Mouse (Mus musculus): Measurements from ENCODE around the gene Smpd3. TPM values are rescaled to one million over a fixed set of nuclear protein-coding genes. Genes with fewer than 3 reads are reported as not detected.
A peak's percentile ranks its signal among the peaks of the same experiment; 100 is the strongest.

Smpd3 gene
- 57.2 and 64.8 TPM in 2 replicates for polyA plus RNA-seq (2015; fragmentation: Nextera tagmentation; extraction: Ambion mirVana)

GRCm38 (mm10) chr8:106337852-106338521 is at the start of gene Smpd3:
Gene Smpd3, minus strand, starts transcription at chr8:106337988.
- WGBS, result under 1% methylated on average over 45 of the region's 45 CpGs
- peak within 1 kb of the TSS; percentile 94 for H3K9ac ChIP-seq (replicated peaks; ENCODE audit: low read depth, low read length)
- no peaks in the 10 kb centered on the region for H3K27me3 ChIP-seq (replicated peaks; ENCODE audit: control insufficient read depth, insufficient read depth, low read length)
- no peaks in the 10 kb centered on the region for H3K9me3 ChIP-seq (ENCODE audit: control insufficient read depth, low read length)
- peak within 1 kb of the TSS; percentile 68 for H3K4me2 ChIP-seq (ENCODE audit: low read length)
- H3K27ac ChIP-seq (ENCODE audit: low read length), result peak within 1 kb of the TSS; percentile 95
- H3K4me3 ChIP-seq (replicated peaks; ENCODE audit: low read length), result peak within 1 kb of the TSS; percentile 74
- ATAC-seq, result peak; percentile 99
- H3K36me3 ChIP-seq (ENCODE audit: control insufficient read depth, insufficient read depth), result no peaks in the 10 kb centered on the region
- peaks cover 18% of the 10 kb centered on the region for H3K4me1 ChIP-seq (replicated peaks; ENCODE audit: control insufficient read depth, insufficient read depth, low read length)

DNA sequence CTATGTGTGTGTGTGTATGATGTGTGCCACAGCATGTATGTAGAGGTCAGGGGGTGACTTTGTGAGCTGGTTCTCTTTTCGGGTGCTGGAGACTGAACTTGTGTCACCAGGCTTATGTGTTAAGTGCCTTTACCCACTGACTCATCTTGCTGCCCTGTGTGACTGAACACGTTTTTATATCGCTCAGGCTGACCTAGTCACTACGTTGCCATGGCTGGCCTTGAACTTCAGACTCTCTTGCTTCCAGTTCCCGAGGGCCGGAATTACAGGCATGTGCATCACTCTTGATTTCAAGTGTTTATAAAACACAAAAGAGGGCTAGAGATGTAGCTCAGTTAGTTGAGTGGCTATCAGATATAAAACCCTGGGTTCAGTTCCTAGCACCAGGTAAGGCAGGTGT is 43.2 kb upstream of the Smpd3 start:
- no peak for ATAC-seq

GRCm38 (mm10) chr8:106379357-106379756 is 41.6 kb upstream of the Smpd3 start:
- Histone ChIP-seq H3K4me1 (replicated peaks; ENCODE audit: control insufficient read depth, insufficient read depth, low read length) (no peaks in the 10 kb centered on the region), H3K4me3 (replicated peaks; ENCODE audit: low read length) (no peak overlapping the region), H3K27me3 (replicated peaks; ENCODE audit: control insufficient read depth, insufficient read depth, low read length) (no peaks in the 10 kb centered on the region), H3K36me3 (ENCODE audit: control insufficient read depth, insufficient read depth) (no peaks in the 10 kb centered on the region), H3K9ac (replicated peaks; ENCODE audit: low read depth, low read length) (no peak overlapping the region), H3K4me2 (ENCODE audit: low read length) (no peak overlapping the region), H3K9me3 (ENCODE audit: control insufficient read depth, low read length) (no peaks in the 10 kb centered on the region), H3K27ac (ENCODE audit: low read length) (no peak overlapping the region)
- no peak for ATAC-seq
- 86% methylated on average over 5 of the region's 5 CpGs for WGBS

More for the DNA sequence above, 43.2 kb upstream of the Smpd3 start:
- Histone ChIP-seq H3K9me3 (ENCODE audit: control insufficient read depth, low read length) (no peaks in the 10 kb centered on the region), H3K4me3 (replicated peaks; ENCODE audit: low read length) (no peak overlapping the region), H3K27ac (ENCODE audit: low read length) (no peak overlapping the region), H3K4me1 (replicated peaks; ENCODE audit: control insufficient read depth, insufficient read depth, low read length) (no peaks in the 10 kb centered on the region), H3K36me3 (ENCODE audit: control insufficient read depth, insufficient read depth) (no peaks in the 10 kb centered on the region), H3K9ac (replicated peaks; ENCODE audit: low read depth, low read length) (no peak overlapping the region), H3K27me3 (replicated peaks; ENCODE audit: control insufficient read depth, insufficient read depth, low read length) (no peaks in the 10 kb centered on the region), H3K4me2 (ENCODE audit: low read length) (no peak overlapping the region)
- WGBS, result 92% methylated on average over 6 of the region's 6 CpGs

DNA sequence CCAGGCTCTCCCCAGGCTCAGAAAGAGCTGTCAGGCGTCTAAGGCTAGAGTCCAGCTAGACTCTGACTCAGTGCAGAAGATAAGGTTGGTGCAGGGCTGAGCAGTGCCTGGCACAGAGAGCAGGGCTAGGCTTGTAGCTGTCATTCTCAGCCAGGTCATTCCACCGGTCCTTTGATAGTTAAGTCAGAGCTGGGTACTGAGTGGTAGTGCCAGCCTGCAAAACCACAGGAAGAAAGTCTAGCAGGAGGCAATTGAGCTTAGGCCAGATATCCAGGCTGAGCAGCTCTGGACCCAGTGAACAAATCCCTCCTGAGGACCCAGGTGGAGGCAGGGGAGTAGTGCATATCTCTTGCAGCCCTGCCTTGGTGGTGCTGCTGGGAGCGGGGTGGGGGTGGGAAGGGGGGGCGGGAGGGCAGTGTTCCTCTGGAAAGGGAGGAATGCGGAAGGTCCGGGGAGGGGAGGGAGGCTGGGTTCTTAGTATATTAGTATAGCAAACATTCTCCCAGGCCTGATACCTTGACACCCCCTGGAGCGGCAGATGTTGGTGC is 40.8 kb upstream of the Smpd3 start:
- H3K4me2 ChIP-seq (ENCODE audit: low read length), result no peak overlapping the region
- no peak overlapping the region for H3K27ac ChIP-seq (ENCODE audit: low read length)
- 75% methylated on average over 6 of the region's 7 CpGs for WGBS
- no peak overlapping the region for H3K9ac ChIP-seq (replicated peaks; ENCODE audit: low read depth, low read length)
- H3K4me1 ChIP-seq (replicated peaks; ENCODE audit: control insufficient read depth, insufficient read depth, low read length), result no peaks in the 10 kb centered on the region
- H3K27me3 ChIP-seq (replicated peaks; ENCODE audit: control insufficient read depth, insufficient read depth, low read length), result no peaks in the 10 kb centered on the region
- no peaks in the 10 kb centered on the region for H3K9me3 ChIP-seq (ENCODE audit: control insufficient read depth, low read length)
- H3K36me3 ChIP-seq (ENCODE audit: control insufficient read depth, insufficient read depth), result no peaks in the 10 kb centered on the region
- no peak for ATAC-seq
- no peak overlapping the region for H3K4me3 ChIP-seq (replicated peaks; ENCODE audit: low read length)

- no peaks in the 10 kb centered on the region for H3K36me3 ChIP-seq (ENCODE audit: control insufficient read depth, insufficient read depth)
- H3K4me1 ChIP-seq (replicated peaks; ENCODE audit: control insufficient read depth, insufficient read depth, low read length), result no peaks in the 10 kb centered on the region
- no peak overlapping the region for H3K27ac ChIP-seq (ENCODE audit: low read length)
- no peak overlapping the region for H3K4me3 ChIP-seq (replicated peaks; ENCODE audit: low read length)
- no peak overlapping the region for H3K4me2 ChIP-seq (ENCODE audit: low read length)
- no peak overlapping the region for H3K9ac ChIP-seq (replicated peaks; ENCODE audit: low read depth, low read length)
- ATAC-seq, result peak; percentile 26; the same call in 1 of the 2 replicates
- no peaks in the 10 kb centered on the region for H3K9me3 ChIP-seq (ENCODE audit: control insufficient read depth, low read length)
- H3K27me3 ChIP-seq (replicated peaks; ENCODE audit: control insufficient read depth, insufficient read depth, low read length), result no peaks in the 10 kb centered on the region
- 24% methylated on average over 9 of the region's 9 CpGs for WGBS
Observed at GRCm38 (mm10) chr8:106376862-106377261, 39.1 kb upstream of the Smpd3 start.

DNA sequence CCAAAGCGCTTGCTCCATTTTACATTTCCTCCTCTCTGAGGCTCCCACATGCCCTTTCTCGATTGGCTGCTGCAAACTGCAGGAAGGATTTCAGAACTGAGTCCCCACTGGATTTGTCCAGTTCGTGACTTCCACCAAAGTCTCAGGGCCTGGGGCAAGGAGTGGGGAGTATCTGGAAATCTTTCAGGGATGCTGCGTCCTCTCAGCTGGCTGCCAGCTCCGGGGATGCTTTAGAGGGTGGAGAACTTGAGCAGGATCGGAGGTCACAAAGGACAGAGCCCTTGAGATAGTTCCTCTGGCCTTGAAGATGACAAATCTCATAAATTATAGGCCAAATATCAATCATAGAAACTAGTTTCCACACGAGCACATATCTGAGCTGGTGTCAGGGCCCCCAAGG is 38.2 kb upstream of the Smpd3 start:
- no peak for ATAC-seq
- Histone ChIP-seq H3K27me3 (replicated peaks; ENCODE audit: control insufficient read depth, insufficient read depth, low read length) (no peaks in the 10 kb centered on the region), H3K4me3 (replicated peaks; ENCODE audit: low read length) (no peak overlapping the region), H3K4me1 (replicated peaks; ENCODE audit: control insufficient read depth, insufficient read depth, low read length) (no peaks in the 10 kb centered on the region), H3K27ac (ENCODE audit: low read length) (no peak overlapping the region), H3K9ac (replicated peaks; ENCODE audit: low read depth, low read length) (no peak overlapping the region), H3K9me3 (ENCODE audit: control insufficient read depth, low read length) (no peaks in the 10 kb centered on the region), H3K4me2 (ENCODE audit: low read length) (no peak overlapping the region), H3K36me3 (ENCODE audit: control insufficient read depth, insufficient read depth) (no peaks in the 10 kb centered on the region)
- WGBS, result 86% methylated on average over 7 of the region's 7 CpGs

- 94% methylated on average over 7 of the region's 7 CpGs for WGBS
Observed at GRCm38 (mm10) chr8:106369069-106369468, 31.3 kb upstream of the Smpd3 start.

DNA sequence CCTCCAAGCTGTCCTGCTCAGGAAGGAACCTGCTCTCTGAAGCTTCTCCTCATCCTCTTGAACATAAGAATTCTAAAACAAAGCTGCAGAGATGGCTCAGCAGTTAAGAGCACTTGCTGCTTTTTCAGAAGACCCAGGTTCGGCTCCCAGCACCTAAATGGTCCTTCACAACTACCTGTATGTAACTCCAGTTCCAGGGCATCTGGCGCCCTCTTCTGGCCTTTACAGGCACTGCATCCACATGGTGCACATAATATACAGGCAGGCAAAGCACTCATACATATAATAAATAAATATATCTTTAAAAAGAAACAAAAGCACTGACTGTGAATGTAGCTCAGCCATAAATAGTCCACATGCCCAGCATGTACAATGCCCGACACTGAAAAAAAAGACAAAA is 30.7 kb upstream of the Smpd3 start:
- Histone ChIP-seq H3K4me1 (replicated peaks; ENCODE audit: control insufficient read depth, insufficient read depth, low read length) (no peaks in the 10 kb centered on the region), H3K9me3 (ENCODE audit: control insufficient read depth, low read length) (no peaks in the 10 kb centered on the region), H3K4me3 (replicated peaks; ENCODE audit: low read length) (no peak overlapping the region), H3K9ac (replicated peaks; ENCODE audit: low read depth, low read length) (no peak overlapping the region), H3K27me3 (replicated peaks; ENCODE audit: control insufficient read depth, insufficient read depth, low read length) (no peaks in the 10 kb centered on the region), H3K4me2 (ENCODE audit: low read length) (no peak overlapping the region), H3K27ac (ENCODE audit: low read length) (no peak overlapping the region), H3K36me3 (ENCODE audit: control insufficient read depth, insufficient read depth) (no peaks in the 10 kb centered on the region)
- 70% methylated on average over 3 of the region's 3 CpGs for WGBS
- no peak for ATAC-seq

More at GRCm38 (mm10) chr8:106369069-106369468, 31.3 kb upstream of the Smpd3 start:
- no peak overlapping the region for H3K4me3 ChIP-seq (replicated peaks; ENCODE audit: low read length)
- no peaks in the 10 kb centered on the region for H3K36me3 ChIP-seq (ENCODE audit: control insufficient read depth, insufficient read depth)
- no peak overlapping the region for H3K27ac ChIP-seq (ENCODE audit: low read length)
- H3K9me3 ChIP-seq (ENCODE audit: control insufficient read depth, low read length), result no peaks in the 10 kb centered on the region
- H3K27me3 ChIP-seq (replicated peaks; ENCODE audit: control insufficient read depth, insufficient read depth, low read length), result no peaks in the 10 kb centered on the region
- no peak for ATAC-seq
- H3K4me2 ChIP-seq (ENCODE audit: low read length), result no peak overlapping the region
- no peaks in the 10 kb centered on the region for H3K4me1 ChIP-seq (replicated peaks; ENCODE audit: control insufficient read depth, insufficient read depth, low read length)
- H3K9ac ChIP-seq (replicated peaks; ENCODE audit: low read depth, low read length), result no peak overlapping the region

- no peaks in the 10 kb centered on the region for H3K4me1 ChIP-seq (replicated peaks; ENCODE audit: control insufficient read depth, insufficient read depth, low read length)
- no peak overlapping the region for H3K9ac ChIP-seq (replicated peaks; ENCODE audit: low read depth, low read length)
- 79% methylated on average over 5 of the region's 5 CpGs for WGBS
- no peaks in the 10 kb centered on the region for H3K36me3 ChIP-seq (ENCODE audit: control insufficient read depth, insufficient read depth)
- no peak overlapping the region for H3K27ac ChIP-seq (ENCODE audit: low read length)
- H3K9me3 ChIP-seq (ENCODE audit: control insufficient read depth, low read length), result no peaks in the 10 kb centered on the region
- H3K4me3 ChIP-seq (replicated peaks; ENCODE audit: low read length), result no peak overlapping the region
- H3K4me2 ChIP-seq (ENCODE audit: low read length), result no peak overlapping the region
- H3K27me3 ChIP-seq (replicated peaks; ENCODE audit: control insufficient read depth, insufficient read depth, low read length), result no peaks in the 10 kb centered on the region
- no peak for ATAC-seq
Observed at GRCm38 (mm10) chr8:106364837-106365236, 27.0 kb upstream of the Smpd3 start.

Data from forebrain, embryonic 16.5 days (tissue).